Mouse (Mus musculus) myocyte (in vitro differentiated cells): ENCODE data around the gene Otud3.

Experiments used
- CEBPB ChIP-seq: IDR thresholded peaks from 2 replicates; pipeline ENCODE4 v1.6.1; 2011; ENCODE audit warnings: mild to moderate bottlenecking, moderate library complexity; ENCODE audit not compliant: poor library complexity, insufficient read depth, severe bottlenecking
- E2F4 ChIP-seq: IDR thresholded peaks from one replicate; pipeline ENCODE4 v1.6.1; 2011; ENCODE audit warnings: mild to moderate bottlenecking, control low read depth, moderate library complexity; ENCODE audit not compliant: insufficient read depth
- POLR2A ChIP-seq: IDR thresholded peaks from one replicate; pipeline ENCODE4 v1.6.1; 2011; ENCODE audit warnings: low read depth, mild to moderate bottlenecking, control low read depth, moderate library complexity; ENCODE audit not compliant: insufficient read length
- POLR2AphosphoS2 ChIP-seq: IDR thresholded peaks from one replicate; pipeline ENCODE4 v1.6.1; 2011; ENCODE audit warnings: low read depth, control low read depth; ENCODE audit not compliant: insufficient read length
- USF1 ChIP-seq: IDR thresholded peaks from one replicate; pipeline ENCODE4 v1.6.1; 2011; ENCODE audit warnings: low read depth, mild to moderate bottlenecking, control low read depth, moderate library complexity

- no peak for TF ChIP-seq POLR2AphosphoS2
- no peak for TF ChIP-seq USF1
- TF ChIP-seq POLR2A = no peak
- no peak for TF ChIP-seq E2F4
- no peak for TF ChIP-seq CEBPB
Observed at GRCm38 (mm10) chr4:138941966-138942365, 28.2 kb upstream of the Otud3 start.
